7 mouse cellular contexts compared by ENCODE assay signal in the genomic region with DNA sequence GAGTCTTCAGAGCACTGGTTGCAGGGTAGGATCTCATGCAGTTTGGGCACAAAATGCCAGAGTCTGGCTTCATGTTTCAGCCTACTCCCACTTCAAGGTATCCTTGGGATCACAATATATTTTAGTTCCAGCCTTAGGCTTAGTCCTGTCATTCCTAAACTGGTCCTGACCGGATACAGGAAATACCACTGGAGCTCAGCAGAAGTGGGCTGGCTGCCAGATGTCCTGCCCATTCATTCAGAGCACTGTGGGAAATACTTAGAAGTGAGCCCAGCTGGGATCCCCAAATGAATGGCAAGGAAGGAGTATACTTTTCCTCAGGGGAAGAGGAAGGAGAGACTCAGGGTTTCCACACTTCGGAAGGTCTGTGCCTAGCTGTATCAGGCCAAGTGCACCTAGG. TPM values are rescaled to one million over a fixed set of nuclear protein-coding genes. Genes with fewer than 3 reads are reported as not detected.
DNase-seq lines count a peak whose midpoint lies in the region; ATAC-seq and TF ChIP-seq lines count a peak whose summit lies in the region.

No protein-coding gene starts in this region.

- H3K9me3 ChIP-seq in heart, embryonic 10.5 days: no peaks in the 10 kb centered on the region

- no peaks in the 10 kb centered on the region for H3K36me3 ChIP-seq in heart, embryonic 10.5 days
- no peaks in the 10 kb centered on the region for H3K36me3 ChIP-seq in thymus, adult 2 months (ENCODE audit: control insufficient read depth, insufficient read depth, low read length)

- no peak for TF ChIP-seq CTCF in thymus, adult 2 months (IDR thresholded peaks at IDR 0.05; ENCODE audit: borderline replicate concordance, control insufficient read depth, extremely low read depth, insufficient read depth, low read length, poor library complexity)

- H3K27ac ChIP-seq in heart, embryonic 10.5 days: peak overlapping the region; percentile 64
- no peak overlapping the region for H3K27ac ChIP-seq in thymus, adult 2 months (ENCODE audit: control insufficient read depth, insufficient read depth, low read length)

- DNase-seq in R1 (ENCODE audit: low read depth, low spot score): peak; percentile 54
- DNase-seq in adrenal gland, postnatal 36 days: peak; percentile 71 to 77
- no peak for DNase-seq in heart, embryonic 10.5 days (ENCODE audit: low spot score)
- DNase-seq in kidney, adult 9 months: peak; percentile 84
- DNase-seq in lung, postnatal 25 days (ENCODE audit: low spot score): peak; percentile 72
- DNase-seq in thymus, adult 2 months: no peak

- ATAC-seq in megakaryocyte progenitor cell, adult 5-6 weeks (replicated peaks; ENCODE audit: poor library complexity): no peak

- H3K27me3 ChIP-seq in heart, embryonic 10.5 days (ENCODE audit: insufficient read depth, poor library complexity, severe bottlenecking): no peaks in the 10 kb centered on the region
- no peaks in the 10 kb centered on the region for H3K27me3 ChIP-seq in thymus, adult 2 months (ENCODE audit: control insufficient read depth, insufficient read depth, low read length)

- peaks cover 30% of the 10 kb centered on the region for H3K4me1 ChIP-seq in heart, embryonic 10.5 days
- H3K4me1 ChIP-seq in thymus, adult 2 months (replicated peaks; ENCODE audit: control insufficient read depth, insufficient read depth, low read length): peaks cover 9% of the 10 kb centered on the region

- TF ChIP-seq POLR2A in thymus, adult 2 months (IDR thresholded peaks at IDR 0.05; ENCODE audit: control insufficient read depth, extremely low read depth, insufficient read depth, low read length, poor library complexity): no peak

- H3K4me3 ChIP-seq in heart, embryonic 10.5 days: no peak overlapping the region
- no peak overlapping the region for H3K4me3 ChIP-seq in thymus, adult 2 months (ENCODE audit: control insufficient read depth, insufficient read depth, low read length)

- WGBS in heart, embryonic 10.5 days: 45% methylated on average over 2 of the region's 2 CpGs
- 95% methylated on average over 2 of the region's 2 CpGs for WGBS in thymus, adult 2 months

RNA-seq across cellular contexts. Expression of a gene that starts 33.3 kb away (rescaled TPM):
- total RNA-seq in adrenal gland, postnatal 36 days (2021): 10 to 100 TPM; 18.2 to 21.9 TPM
- polyA plus RNA-seq in heart, embryonic 10.5 days (2016; fragmentation: Nextera tagmentation; extraction: Ambion mirVana): 3.4 TPM in 2 replicates
- total RNA-seq in megakaryocyte progenitor cell, adult 5-6 weeks (2015): 0.71 and 0.86 TPM in 2 replicates
- total RNA-seq in megakaryocyte progenitor cell, adult 5-6 weeks (2017): 1.3 and 2.5 TPM in 2 replicates
- polyA plus RNA-seq in thymus, adult 2 months (2012; rRNA removed): 0.48 and 0.55 TPM in 2 replicates

RNA-seq across cellular contexts. Expression of a gene that starts 43.7 kb away (rescaled TPM):
- total RNA-seq in adrenal gland, postnatal 36 days (2021): 1 to 10 TPM; 6.9 to 8.9 TPM
- polyA plus RNA-seq in heart, embryonic 10.5 days (2016; fragmentation: Nextera tagmentation; extraction: Ambion mirVana): 3.6 and 4.0 TPM in 2 replicates
- total RNA-seq in megakaryocyte progenitor cell, adult 5-6 weeks (2015): 6.8 and 8.2 TPM in 2 replicates
- total RNA-seq in megakaryocyte progenitor cell, adult 5-6 weeks (2017): 8.5 and 10.4 TPM in 2 replicates
- polyA plus RNA-seq in thymus, adult 2 months (2012; rRNA removed): 4.9 and 5.6 TPM in 2 replicates

Comparison
In these comparisons a context has a peak if more than half of its experiments do, and no peak if none do; other contexts are left out.
1. DNase-seq: peak in R1 (single experiment), adrenal gland, postnatal 36 days (2 of 2), kidney, adult 9 months (single experiment) and lung, postnatal 25 days (single experiment); none in heart, embryonic 10.5 days (single experiment) and thymus, adult 2 months (single experiment).
2. RNA of a gene that starts 33.3 kb away (total RNA-seq): 18.2 to 21.9 TPM in adrenal gland, postnatal 36 days; 0.71 to 2.5 TPM in megakaryocyte progenitor cell, adult 5-6 weeks; every median in the first group is over 4 times any median in the second.